30 mouse cellular contexts compared by ENCODE assay signal in the genomic region with DNA sequence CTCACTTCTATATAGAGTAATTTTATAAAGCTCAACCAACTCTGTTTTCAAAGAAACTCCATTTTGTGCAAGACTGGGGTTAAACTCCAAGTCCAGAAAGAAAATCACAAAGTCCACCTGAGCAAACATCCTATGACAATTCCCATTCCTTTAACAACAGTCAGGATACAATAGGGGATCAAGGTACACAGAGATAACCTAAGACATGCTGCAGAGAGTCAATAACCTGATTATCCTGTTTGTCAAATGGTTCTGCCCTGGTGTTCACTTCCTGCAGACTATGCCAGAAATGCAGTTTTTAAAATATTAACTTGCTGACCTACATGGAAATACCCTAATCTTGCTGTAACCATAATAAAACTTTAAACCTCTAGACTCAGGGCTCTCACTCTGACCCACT. TPM values are rescaled to one million over a fixed set of nuclear protein-coding genes. Genes with fewer than 3 reads are reported as not detected.
A peak's percentile ranks its signal among the peaks of the same experiment; 100 is the strongest.
DNase-seq lines count a peak whose midpoint lies in the region; ATAC-seq and TF ChIP-seq lines count a peak whose summit lies in the region.
"Had no signal": no experiment of that assay in that cellular context is flagged by ENCODE, and none has a peak within 500 bp of the region (broad histone marks: within the 10 kb centered on the region; RNA-seq: fewer than 3 reads in every experiment).

No protein-coding gene starts in this region.

- no peak overlapping the region for H3K4me3 ChIP-seq in stomach, embryonic 14.5 days (ENCODE audit: low read depth, low read length)
- H3K4me3 ChIP-seq in stomach, postnatal 0 days (ENCODE audit: low read depth, low read length) = no peak overlapping the region
- H3K4me3 ChIP-seq in intestine, postnatal 0 days (ENCODE audit: low read depth, low read length) = no peak overlapping the region
- H3K4me3 ChIP-seq in stomach, embryonic 15.5 days (replicated peaks) = no peak overlapping the region
- H3K4me3 ChIP-seq: embryonic facial prominence, embryonic 12.5 days; embryonic facial prominence, embryonic 15.5 days; gastrocnemius, adult 2 months; heart, embryonic 12.5 days; heart, embryonic 15.5 days; hindbrain, embryonic 10.5 days had no signal

- no peaks in the 10 kb centered on the region for H3K4me1 ChIP-seq in stomach, embryonic 14.5 days (ENCODE audit: control insufficient read depth, insufficient read depth, low read length)
- no peaks in the 10 kb centered on the region for H3K4me1 ChIP-seq in stomach, postnatal 0 days (replicated peaks; ENCODE audit: control insufficient read depth, insufficient read depth)
- H3K4me1 ChIP-seq in intestine, postnatal 0 days (replicated peaks; ENCODE audit: control insufficient read depth, insufficient read depth, low read length) = no peaks in the 10 kb centered on the region; the same call in 1 of the 2 replicates
- H3K4me1 ChIP-seq in stomach, embryonic 15.5 days = no peaks in the 10 kb centered on the region
- H3K4me1 ChIP-seq: embryonic facial prominence, embryonic 12.5 days; embryonic facial prominence, embryonic 15.5 days; heart, embryonic 12.5 days; heart, embryonic 15.5 days; hindbrain, embryonic 10.5 days had no signal

- no peaks in the 10 kb centered on the region for H3K9me3 ChIP-seq in stomach, embryonic 14.5 days (ENCODE audit: control insufficient read depth, low read depth, low read length)
- H3K9me3 ChIP-seq in stomach, postnatal 0 days (ENCODE audit: control insufficient read depth, low read length) = no peaks in the 10 kb centered on the region
- H3K9me3 ChIP-seq in intestine, postnatal 0 days (ENCODE audit: control insufficient read depth) = no peaks in the 10 kb centered on the region
- H3K9me3 ChIP-seq in stomach, embryonic 15.5 days = no peaks in the 10 kb centered on the region
- H3K9me3 ChIP-seq: embryonic facial prominence, embryonic 12.5 days; embryonic facial prominence, embryonic 15.5 days; G1E; heart, embryonic 15.5 days; hindbrain, embryonic 10.5 days had no signal

- no peak overlapping the region for H3K4me2 ChIP-seq in stomach, embryonic 14.5 days (replicated peaks; ENCODE audit: low read depth, low read length)
- no peak overlapping the region for H3K4me2 ChIP-seq in stomach, postnatal 0 days (replicated peaks; ENCODE audit: low read depth)
- no peak overlapping the region for H3K4me2 ChIP-seq in intestine, postnatal 0 days (replicated peaks; ENCODE audit: low read depth)
- no peak overlapping the region for H3K4me2 ChIP-seq in stomach, embryonic 15.5 days
- H3K4me2 ChIP-seq: embryonic facial prominence, embryonic 12.5 days; embryonic facial prominence, embryonic 15.5 days; heart, embryonic 12.5 days; heart, embryonic 15.5 days; hindbrain, embryonic 14.5 days had no signal

- no peaks in the 10 kb centered on the region for H3K36me3 ChIP-seq in stomach, embryonic 14.5 days (ENCODE audit: control insufficient read depth, insufficient read depth, low read length)
- H3K36me3 ChIP-seq in stomach, postnatal 0 days (ENCODE audit: control insufficient read depth, insufficient read depth, low read length) = no peaks in the 10 kb centered on the region
- no peaks in the 10 kb centered on the region for H3K36me3 ChIP-seq in intestine, postnatal 0 days (ENCODE audit: control insufficient read depth, insufficient read depth)
- no peaks in the 10 kb centered on the region for H3K36me3 ChIP-seq in stomach, embryonic 15.5 days
- H3K36me3 ChIP-seq: embryonic facial prominence, embryonic 12.5 days; embryonic facial prominence, embryonic 15.5 days; G1E; heart, embryonic 12.5 days; heart, embryonic 15.5 days; hindbrain, embryonic 10.5 days had no signal

- DNase-seq in stomach, postnatal 0 days (ENCODE audit: low spot score) = no peak
- no peak for DNase-seq in kidney, postnatal 25 days
- DNase-seq in cerebellum, adult 11-12 months = no peak
- no peak for DNase-seq in kidney, postnatal 14 days
- DNase-seq: adrenal gland, postnatal 10 days; adrenal gland, postnatal 36 days; B cell, adult 2 months; cerebellum, adult 2 months; cerebellum, adult 9-11 months; cerebellum, postnatal 25 days; forebrain, postnatal 0 days; gastrocnemius, adult 2 months; gastrocnemius, postnatal 14 days; heart, adult 11 months; heart, postnatal 10 days; heart, postnatal 36 days had no signal

- TF ChIP-seq CTCF in stomach, postnatal 0 days (IDR thresholded peaks at IDR 0.05; ENCODE audit: low read depth) = no peak
- TF ChIP-seq CTCF in intestine, postnatal 0 days (IDR thresholded peaks at IDR 0.05; ENCODE audit: low read depth) = no peak

- no peak overlapping the region for H3K27ac ChIP-seq in stomach, embryonic 14.5 days (ENCODE audit: low read length)
- no peak overlapping the region for H3K27ac ChIP-seq in stomach, postnatal 0 days (replicated peaks)
- H3K27ac ChIP-seq in intestine, postnatal 0 days (ENCODE audit: low read depth, low read length) = peak overlapping the region; percentile 75; the same call in 1 of the 2 replicates
- no peak overlapping the region for H3K27ac ChIP-seq in stomach, embryonic 15.5 days
- H3K27ac ChIP-seq: embryonic facial prominence, embryonic 12.5 days; embryonic facial prominence, embryonic 15.5 days; gastrocnemius, adult 2 months; heart, embryonic 15.5 days; hindbrain, embryonic 10.5 days; hindbrain, embryonic 14.5 days had no signal

- H3K9ac ChIP-seq in stomach, embryonic 14.5 days (replicated peaks; ENCODE audit: low read depth, low read length) = no peak overlapping the region
- no peak overlapping the region for H3K9ac ChIP-seq in stomach, postnatal 0 days (ENCODE audit: low read length)
- no peak overlapping the region for H3K9ac ChIP-seq in intestine, postnatal 0 days (ENCODE audit: low read depth, low read length)
- no peak overlapping the region for H3K9ac ChIP-seq in stomach, embryonic 15.5 days
- H3K9ac ChIP-seq: embryonic facial prominence, embryonic 12.5 days; embryonic facial prominence, embryonic 15.5 days; forebrain, postnatal 0 days; heart, embryonic 12.5 days; heart, embryonic 15.5 days; hindbrain, embryonic 14.5 days had no signal

- no peak for TF ChIP-seq EP300 in stomach, postnatal 0 days (optimal IDR thresholded peaks at IDR 0.05)

- ATAC-seq in stomach, embryonic 14.5 days (ENCODE audit: insufficient number of reproducible peaks, insufficient read depth, low FRiP score, low read depth) = 0 out of 2 replicates have a peak, but pooled peaks have one; percentile 58
- no peak for ATAC-seq in stomach, postnatal 0 days (ENCODE audit: low FRiP score, low TSS enrichment)
- ATAC-seq in intestine, postnatal 0 days = peak; percentile 100
- ATAC-seq in stomach, embryonic 15.5 days (ENCODE audit: insufficient read depth, low FRiP score, low read depth) = peak; percentile 56; the same call in 1 of the 2 replicates
- ATAC-seq: forebrain, embryonic 14.5 days; forebrain, postnatal 0 days; Patski had no signal

- no peaks in the 10 kb centered on the region for H3K27me3 ChIP-seq in stomach, embryonic 14.5 days (ENCODE audit: control insufficient read depth, insufficient read depth, low read length)
- no peaks in the 10 kb centered on the region for H3K27me3 ChIP-seq in stomach, postnatal 0 days (ENCODE audit: control insufficient read depth, insufficient read depth, low read length)
- no peaks in the 10 kb centered on the region for H3K27me3 ChIP-seq in intestine, postnatal 0 days (replicated peaks; ENCODE audit: control insufficient read depth, insufficient read depth, low read length)
- no peaks in the 10 kb centered on the region for H3K27me3 ChIP-seq in stomach, embryonic 15.5 days (replicated peaks)
- H3K27me3 ChIP-seq: CH12.LX; embryonic facial prominence, embryonic 12.5 days; embryonic facial prominence, embryonic 15.5 days; heart, embryonic 12.5 days; heart, embryonic 15.5 days; Patski had no signal

RNA-seq across cellular contexts. Expression of gene Casp12, which starts 12.8 kb away (rescaled TPM):
- polyA plus RNA-seq in stomach, embryonic 14.5 days (2014; fragmentation: Nextera tagmentation; extraction: Ambion mirVana) = 7.0 and 8.4 TPM in 2 replicates
- polyA plus RNA-seq in stomach, postnatal 0 days (2015; fragmentation: Nextera tagmentation; extraction: Ambion mirVana) = 9.1 and 9.7 TPM in 2 replicates
- 7.5 and 8.2 TPM in 2 replicates for polyA plus RNA-seq in intestine, postnatal 0 days (2015; fragmentation: Nextera tagmentation; extraction: Ambion mirVana)
- polyA plus RNA-seq in stomach, embryonic 15.5 days (2015; fragmentation: Nextera tagmentation; extraction: Ambion mirVana) = 6.5 and 7.7 TPM in 2 replicates
- polyA plus RNA-seq: forebrain, embryonic 11.5 days; G1E; hindbrain, embryonic 10.5 days had no signal

RNA-seq across cellular contexts. Expression of gene Casp4, which starts 23.8 kb away (rescaled TPM):
- 0.93 and 1.3 TPM in 2 replicates for polyA plus RNA-seq in stomach, embryonic 14.5 days (2014; fragmentation: Nextera tagmentation; extraction: Ambion mirVana)
- polyA plus RNA-seq in stomach, postnatal 0 days (2015; fragmentation: Nextera tagmentation; extraction: Ambion mirVana) = 1.1 and 1.2 TPM in 2 replicates
- 14.3 and 14.8 TPM in 2 replicates for polyA plus RNA-seq in intestine, postnatal 0 days (2015; fragmentation: Nextera tagmentation; extraction: Ambion mirVana)
- polyA plus RNA-seq in stomach, embryonic 15.5 days (2015; fragmentation: Nextera tagmentation; extraction: Ambion mirVana) = 1.8 and 2.0 TPM in 2 replicates
- polyA plus RNA-seq: forebrain, embryonic 11.5 days; G1E; hindbrain, embryonic 10.5 days had no signal

RNA-seq across cellular contexts. Expression of gene Casp1, which starts 34.1 kb away (rescaled TPM):
- polyA plus RNA-seq in stomach, embryonic 14.5 days (2014; fragmentation: Nextera tagmentation; extraction: Ambion mirVana) = 1.6 and 1.8 TPM in 2 replicates
- 1.9 and 2.2 TPM in 2 replicates for polyA plus RNA-seq in stomach, postnatal 0 days (2015; fragmentation: Nextera tagmentation; extraction: Ambion mirVana)
- 80.3 and 81.9 TPM in 2 replicates for polyA plus RNA-seq in intestine, postnatal 0 days (2015; fragmentation: Nextera tagmentation; extraction: Ambion mirVana)
- 2.7 and 2.8 TPM in 2 replicates for polyA plus RNA-seq in stomach, embryonic 15.5 days (2015; fragmentation: Nextera tagmentation; extraction: Ambion mirVana)
- polyA plus RNA-seq: G1E had no signal

Comparison
In these comparisons a context has a peak if more than half of its experiments do, and no peak if none do; other contexts are left out.
1. RNA of gene Casp1, which starts 34.1 kb away (polyA plus RNA-seq): 80.3 to 81.9 TPM in intestine, postnatal 0 days; 2.7 to 2.8 TPM in stomach, embryonic 15.5 days, 1.9 to 2.2 TPM in stomach, postnatal 0 days and 1.6 to 1.8 TPM in stomach, embryonic 14.5 days; every median in the first group is over 10 times any median in the second.